Mouse (Mus musculus): ENCODE measurements at regions not wholly inside any gene's neighbourhood (a gene's known extent, or its start where the extent isn't known, plus 50 kb on each side); places are given as distances from the start of the nearest gene placed in this dataset.
"Not testable (repeated sequence)": the region's sequence is repeated elsewhere in the genome, so short reads cannot be mapped to it uniquely, and the experiment has no call there.

DNA sequence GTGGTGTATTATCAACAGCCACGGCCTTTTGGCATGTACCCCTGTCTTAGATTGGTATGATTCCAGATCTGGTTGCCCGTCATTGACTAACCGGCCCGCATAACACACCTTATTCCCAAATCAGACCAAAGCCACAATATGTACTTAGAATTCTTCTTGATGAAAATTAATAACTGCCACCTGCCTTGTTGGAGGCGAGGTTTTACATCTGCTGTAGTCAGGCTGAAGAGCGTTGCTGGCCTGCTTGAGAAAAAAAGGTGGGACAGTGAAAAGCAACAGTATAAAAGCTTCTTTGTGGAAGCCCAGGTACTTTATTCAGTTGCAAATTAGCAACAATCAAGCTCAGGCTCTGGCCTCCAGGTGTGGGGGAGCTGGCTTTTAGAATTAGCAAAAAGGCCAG lies 223.6 kb upstream of the Car8 start:
- DNase-seq: not testable (repeated sequence)

DNA sequence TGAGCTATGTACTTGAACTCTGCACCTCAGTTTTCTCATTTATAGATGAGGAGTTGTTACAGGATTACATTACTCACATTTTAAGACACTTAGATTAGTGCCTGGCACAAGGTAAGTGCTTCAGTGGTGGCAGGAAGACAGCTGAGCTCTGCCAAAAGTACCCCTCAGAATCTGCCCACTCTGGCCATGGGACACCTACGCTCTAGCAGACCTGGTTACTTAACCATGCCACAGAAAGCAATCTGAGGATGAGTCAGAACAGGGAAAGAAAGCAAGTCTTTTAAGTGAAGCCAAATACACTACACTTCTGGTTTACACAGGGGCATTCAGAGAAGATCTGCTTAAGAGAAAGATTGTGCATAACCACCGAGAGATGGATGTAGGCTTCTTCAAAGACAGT lies 215.5 kb upstream of the Car8 start:
- DNase-seq: no peak

DNA sequence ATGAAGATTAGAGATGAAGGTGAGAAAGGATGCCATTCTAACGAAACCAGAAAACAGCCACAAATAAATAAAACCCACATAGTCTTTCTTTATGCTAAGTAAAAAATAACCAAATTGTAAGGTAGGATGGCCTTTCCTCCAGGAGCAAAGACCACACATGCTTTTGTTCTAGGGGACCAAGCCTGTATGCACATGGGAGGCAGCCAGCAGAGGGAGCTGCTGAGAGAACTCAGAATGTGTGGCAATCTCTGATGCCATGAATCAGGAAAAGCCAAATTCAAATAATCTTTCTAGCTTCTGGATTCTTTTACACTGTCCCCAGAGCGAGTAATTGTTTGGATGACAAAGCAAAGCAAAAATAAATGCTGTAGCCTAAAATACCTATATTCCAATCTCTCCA lies 193.6 kb upstream of the Car8 start:
- peak; percentile 29 to 80 for DNase-seq

DNA sequence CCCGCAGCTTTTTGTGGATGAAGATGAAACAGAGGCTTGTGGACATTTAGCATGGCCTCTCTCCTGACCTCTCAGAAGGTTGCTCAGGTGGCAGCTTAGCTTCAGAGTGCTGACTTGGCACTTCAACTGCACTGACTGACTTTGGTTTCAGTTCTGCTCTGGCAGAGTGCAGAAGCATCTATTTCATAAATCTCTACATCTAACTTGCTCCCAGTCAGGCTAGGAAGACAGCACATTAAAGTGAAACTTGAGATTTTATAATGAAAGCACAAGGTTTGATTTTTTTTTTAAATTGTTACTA lies 192.1 kb upstream of the Car8 start:
- DNase-seq: no peak

DNA sequence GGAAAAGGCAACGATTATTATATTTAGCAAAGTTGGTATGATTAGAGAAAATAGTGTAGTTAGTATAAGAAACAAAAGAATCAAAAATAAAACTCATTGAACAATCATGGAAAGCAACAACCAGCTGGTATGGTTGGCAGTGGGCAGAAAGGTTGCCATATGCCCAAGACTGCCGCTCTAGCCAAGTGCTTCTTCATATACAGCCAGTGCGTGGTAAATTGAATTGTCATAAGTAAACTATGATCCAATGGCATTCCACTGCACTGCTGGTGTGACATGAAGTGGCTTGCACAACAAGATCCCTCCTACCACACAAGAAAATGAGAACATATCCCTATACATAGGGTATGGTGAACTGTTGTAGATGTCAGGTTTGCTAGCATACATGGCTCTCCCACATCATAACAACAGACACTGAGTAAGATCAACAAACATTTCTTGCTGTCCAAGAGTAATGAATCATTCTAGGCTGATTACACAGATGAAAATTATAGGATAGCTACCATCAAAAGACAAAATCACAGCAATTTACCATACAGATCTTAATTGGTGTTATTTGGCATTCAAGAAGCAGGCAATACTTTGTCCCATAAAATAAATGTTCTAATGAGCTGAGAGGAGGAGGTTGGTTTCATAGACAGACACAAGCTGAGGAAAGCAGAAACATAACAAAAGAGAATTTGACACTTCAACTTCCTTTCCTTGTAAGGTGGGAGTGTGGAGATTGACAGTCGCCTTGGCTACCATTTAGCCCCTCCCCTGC lies 191.6 kb upstream of the Car8 start:
- DNase-seq: no peak

DNA sequence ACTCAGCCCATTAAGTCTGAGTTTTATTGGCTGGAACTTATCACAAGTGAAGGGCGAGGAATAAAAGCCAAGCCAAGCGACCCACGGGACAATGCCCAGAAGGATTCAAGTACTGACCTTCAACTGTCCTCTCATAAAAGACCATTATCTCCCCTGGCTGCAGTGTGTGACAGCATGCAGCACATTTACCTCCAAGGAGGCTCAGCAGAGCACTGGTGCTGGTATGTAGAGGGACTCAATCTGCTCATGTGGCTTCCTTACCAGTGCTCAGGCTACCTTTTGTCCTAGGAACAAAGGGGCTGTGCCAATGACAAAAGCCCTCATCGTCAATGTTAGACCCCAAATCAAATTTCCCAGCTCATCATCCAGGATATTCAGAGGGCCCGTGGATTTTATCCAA lies 190.9 kb upstream of the Car8 start:
- no peak for DNase-seq

DNA sequence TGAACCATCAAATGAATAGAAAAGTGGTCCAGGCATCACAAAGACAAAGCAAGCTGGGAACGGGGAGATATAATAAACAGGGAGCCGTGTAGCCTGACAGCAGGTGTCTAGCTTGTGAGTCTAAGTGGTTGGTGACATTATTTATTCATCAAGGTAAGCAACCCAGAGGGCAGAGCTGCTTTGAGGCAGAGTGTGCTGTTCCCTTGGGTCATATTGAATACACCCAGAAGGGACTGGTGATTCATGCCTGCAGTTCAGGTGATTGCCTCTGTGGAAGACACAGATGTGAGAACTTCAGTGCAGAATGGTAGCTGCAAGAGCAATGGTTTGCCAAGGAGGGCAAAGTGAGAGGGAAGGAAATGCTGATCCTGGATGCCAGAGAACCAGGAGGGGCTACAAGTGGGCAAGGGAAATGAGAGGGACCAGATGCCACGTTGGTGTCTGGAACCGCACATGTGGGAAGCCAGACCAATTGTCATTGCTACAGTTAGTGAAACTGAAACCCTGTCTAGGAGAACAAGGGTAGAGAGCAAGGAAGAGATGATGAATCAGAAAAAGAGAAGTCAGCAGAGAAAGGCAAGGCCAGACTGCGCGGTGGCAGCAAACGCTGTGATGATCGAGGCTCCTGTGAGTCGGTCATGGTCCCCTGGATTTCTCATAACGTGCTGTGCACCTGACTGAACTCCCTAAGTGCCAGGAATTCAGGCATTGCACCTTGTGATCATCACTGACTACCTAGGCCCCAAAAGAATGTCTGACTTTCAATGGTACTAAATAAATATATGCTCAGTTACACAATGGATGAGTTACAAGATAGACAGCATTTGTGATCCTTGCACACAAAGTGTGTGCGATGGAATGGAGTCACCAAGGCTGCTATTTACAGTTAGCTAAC lies 190.0 kb upstream of the Car8 start:
- DNase-seq: no peak

DNA sequence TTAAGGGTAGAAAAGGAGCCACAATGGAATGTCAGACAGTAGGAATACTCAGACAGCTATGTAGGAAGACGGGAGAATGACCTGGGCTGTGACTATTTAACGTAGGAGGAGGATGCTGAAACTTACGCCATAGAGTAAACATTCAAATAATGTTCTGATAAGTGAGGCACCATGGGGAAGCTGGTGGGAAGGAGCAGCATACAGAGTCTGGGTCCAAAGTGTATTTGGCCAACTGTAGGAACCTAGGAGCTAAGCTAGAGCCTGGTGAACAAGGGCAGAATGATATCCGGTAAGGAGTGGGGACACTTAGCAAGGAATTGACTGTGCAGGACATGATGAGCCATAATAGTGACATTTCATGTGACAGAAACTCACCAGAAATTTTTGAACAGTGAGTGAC lies 189.0 kb upstream of the Car8 start:
- no peak for DNase-seq

DNA sequence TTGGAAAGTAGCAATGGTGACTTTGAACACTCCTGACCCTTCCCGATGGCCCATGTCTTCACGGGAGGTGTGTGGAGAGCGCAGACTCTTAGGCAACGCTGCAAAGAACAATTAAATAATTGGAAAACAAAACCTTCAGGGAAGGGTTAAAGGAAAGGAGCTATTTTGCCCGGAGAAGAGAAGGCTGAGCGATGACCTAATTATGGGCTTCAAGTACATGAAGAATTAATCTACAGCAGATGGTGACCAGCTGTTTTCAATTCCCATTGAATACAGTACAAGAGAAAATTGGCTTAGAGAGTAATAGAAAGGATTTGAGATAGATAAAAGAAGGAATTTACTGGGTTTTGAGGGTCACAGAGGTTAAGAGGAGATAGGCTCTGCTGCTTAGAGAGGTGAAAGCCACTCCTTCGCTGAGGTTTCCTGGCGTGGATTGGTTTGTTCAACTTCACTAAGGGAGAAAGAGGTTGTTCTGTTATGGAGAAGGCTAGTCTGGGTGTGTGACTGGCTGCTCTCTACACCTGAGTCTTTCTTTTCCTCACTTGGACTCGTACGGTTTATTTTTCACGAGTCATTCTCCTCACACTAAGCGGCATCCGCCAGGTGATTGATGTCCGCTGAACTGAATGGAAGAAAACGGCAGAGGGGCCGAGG lies 184.7 kb upstream of the Car8 start:
- DNase-seq: no peak

DNA sequence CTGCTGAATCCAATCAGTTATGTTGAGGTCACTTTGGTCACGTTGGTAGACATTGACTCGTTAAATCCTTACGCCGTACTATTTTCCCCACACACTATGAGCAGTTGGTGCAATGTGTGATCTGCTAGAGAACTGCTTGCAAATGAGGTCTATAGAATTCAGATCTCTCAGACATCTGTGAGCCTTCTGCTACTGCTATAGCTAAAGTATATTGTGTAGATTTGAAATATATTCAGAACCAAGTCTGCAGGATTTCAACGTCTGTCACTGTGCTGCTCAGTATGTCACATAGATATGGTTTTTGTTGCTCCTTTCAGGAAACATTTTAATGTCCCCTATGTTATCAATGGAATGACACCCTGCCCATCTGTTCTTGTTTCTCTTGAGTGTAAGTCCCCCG lies 182.4 kb upstream of the Car8 start:
- DNase-seq: no peak

DNA sequence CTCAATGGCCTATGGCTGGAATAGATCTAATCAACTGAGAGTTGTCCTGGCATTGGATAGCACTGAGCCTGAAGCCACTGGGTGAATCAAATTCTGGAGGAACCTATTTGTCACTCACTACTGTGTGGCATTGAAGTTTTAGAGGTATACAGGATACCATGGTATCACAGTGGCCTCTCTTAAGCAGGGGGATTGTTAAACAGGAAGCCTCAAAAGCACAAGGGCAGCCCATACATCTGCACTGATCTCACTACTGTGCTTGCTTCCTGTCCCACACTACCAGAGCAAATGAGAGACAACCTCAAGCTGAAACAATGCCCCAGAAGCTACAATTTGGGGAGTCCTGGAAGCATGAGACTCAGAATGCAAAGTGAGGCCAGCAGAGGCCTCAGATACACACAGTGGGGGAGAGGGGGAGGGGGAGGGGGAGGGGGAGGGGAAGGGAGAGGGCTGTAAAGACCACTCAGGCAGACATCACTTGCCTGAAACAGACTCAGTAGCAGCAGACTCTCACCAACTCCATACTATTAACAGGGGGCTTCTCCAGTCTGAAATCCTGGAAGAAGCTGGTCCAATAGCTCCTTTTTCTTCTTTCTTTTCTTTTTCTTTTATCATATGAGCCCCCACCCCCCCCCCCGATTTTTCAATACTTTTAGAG lies 179.7 kb upstream of the Car8 start:
- DNase-seq: no peak

DNA sequence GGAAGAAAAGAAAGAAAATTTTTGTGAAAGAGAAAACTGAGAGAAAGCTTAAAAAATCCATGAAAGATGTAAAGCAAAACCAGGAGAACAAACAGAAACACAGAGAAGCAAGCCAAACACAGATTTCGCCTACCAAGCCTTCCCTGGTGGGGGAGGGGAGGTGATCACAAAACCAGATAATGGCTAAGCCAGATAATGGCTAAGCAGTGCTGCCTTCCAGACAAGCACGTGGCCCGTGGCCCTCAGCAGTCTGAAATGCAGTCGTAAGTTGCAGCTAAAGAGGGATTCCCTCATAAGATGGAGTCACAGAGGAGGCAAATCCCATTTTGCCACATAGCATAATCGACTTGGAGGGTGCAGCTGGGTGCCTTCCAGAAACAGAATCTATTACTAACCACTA lies 179.0 kb upstream of the Car8 start:
- no peak for DNase-seq

DNA sequence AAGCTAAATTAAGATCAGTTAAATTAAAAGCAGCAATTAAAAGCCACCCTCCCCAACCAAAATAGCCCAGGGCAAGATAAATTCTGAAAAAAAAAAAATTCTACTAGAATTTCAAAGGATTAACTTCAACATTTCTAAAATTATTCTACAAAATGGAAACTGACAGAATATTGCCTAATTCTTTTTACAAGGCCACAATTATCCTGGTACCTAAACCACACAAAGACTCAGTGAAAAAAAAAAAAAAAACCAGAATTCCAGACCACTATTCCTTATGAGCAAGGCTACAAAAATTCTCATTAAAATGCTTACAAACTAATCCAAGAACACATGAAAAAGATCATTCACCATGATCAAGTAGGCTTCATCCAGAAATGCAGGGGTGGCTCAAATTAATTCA lies 174.5 kb upstream of the Car8 start:
- no peak for DNase-seq

DNA sequence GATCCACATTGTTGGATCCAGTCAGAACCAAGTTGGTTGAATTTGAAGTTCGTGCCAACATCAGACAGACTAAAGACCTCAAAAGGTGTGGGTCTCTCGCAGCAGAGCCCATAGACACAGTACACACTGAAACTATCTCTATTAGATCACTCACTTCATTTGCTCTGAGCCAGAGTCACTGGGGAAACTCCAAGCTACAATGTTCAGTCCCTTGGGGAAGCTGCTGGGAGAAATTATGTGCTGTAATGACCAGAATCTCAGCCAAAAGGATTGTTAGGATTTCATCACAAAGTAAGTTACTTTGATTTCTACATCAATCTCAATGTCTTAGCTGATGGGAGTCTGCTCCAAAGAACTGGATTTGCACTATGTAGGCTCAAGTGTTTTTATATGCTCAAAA lies 161.2 kb upstream of the Car8 start:
- no peak for DNase-seq

DNA sequence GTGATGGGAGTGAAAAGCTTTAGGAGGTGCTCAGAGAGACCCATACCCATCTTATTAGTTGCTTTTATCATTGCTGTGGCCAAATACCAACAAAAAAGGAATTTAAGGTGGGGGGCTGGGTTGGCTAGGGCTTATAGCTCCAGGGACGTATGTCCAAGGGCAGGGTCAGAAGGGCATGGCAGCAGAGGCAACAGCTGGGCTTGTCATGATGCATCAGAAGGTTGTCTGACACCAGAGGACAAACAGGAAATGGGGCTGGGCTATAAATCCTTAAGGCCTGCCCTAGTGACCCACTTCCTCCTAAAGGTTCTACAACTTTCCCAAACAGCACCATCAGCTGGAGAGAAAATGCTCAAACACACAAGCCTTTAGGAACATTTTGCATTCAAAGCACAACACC lies 160.6 kb upstream of the Car8 start:
- DNase-seq: no peak

DNA sequence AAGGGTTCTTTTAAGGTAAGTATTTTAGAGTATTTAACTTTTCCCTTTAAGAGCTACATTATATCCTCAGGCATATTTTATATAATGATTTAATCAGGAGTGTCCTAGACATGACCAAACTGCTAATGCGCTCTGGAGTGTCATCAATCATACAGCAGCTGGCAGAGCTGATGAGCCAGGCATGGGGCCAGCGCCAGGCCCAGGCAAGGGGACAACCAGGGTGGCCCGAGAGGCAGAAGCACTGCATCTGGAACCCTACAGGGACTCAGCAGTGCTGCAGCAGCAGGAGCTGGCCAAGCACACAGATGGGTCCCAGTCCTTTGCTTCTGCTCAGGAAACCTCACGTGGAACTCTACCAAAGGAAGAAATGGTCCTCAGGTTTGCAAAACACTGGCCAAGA lies 160.1 kb upstream of the Car8 start:
- DNase-seq: no peak

DNA sequence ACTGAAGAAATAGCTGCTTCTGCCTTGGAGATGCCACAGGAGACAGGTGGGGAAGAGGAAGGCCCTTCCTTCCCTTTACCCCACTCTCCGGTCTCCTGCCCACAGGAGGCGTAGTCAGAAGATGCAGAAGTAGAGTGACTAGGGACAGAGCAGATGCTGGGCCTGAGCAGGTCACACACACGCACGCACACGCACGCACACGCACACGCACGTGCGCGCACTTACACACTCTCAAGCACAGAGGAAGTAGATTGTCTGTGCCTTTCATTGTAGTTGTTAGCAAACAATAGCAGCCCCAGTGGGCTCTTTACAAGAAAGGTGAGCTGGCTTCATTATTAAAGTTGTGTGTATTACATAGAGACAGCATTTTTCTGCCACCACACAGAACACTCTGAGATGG lies 144.3 kb upstream of the Car8 start:
- no peak for DNase-seq

DNA sequence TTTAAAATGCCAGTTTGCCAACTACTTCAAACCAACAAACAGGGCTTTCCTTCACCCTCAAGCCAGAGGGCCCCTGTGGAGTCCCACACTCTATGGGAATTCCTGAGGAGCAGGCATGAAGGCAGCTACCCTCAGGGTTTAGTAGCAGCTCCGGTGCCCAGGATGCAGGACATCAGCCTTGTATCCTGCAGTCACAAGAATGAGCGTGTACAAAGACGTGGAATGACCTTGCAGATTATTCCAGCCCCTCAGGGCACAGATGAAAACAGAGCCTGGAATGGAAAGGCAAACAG lies 143.2 kb upstream of the Car8 start:
- no peak for DNase-seq

DNA sequence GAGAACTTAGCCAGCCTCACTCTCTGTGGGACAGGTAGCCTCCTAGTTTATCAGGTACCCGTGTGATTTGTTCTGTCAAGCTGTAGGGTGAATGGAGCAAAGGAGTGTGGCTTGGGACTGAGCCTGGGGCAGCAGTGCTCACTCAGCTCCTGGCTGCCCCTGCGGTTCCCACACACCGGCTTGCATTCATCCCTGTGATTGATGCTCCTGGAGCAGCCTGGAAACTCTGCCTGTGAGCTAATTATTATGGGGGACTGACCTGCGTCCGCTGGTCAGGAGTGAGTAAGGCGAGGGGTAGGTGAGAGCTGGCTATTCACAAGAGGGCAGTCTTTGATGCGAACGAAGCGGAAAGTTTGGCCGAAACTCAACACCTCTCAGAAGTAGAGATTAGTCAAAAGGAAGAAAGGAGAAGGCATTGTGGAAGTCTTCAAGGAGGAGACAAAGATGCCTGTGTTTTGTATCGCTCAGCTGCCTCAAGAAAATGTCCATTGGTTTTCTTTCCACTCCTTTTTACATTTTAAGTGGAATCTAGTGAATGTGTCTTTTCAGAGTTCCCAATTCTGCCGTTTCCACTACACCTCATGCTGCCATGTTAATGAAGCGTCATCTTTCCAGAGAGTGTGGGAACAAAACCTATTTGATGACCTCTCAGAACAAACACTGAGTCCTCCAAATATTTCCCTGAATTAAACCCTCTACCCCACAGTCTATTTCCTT lies 142.7 kb upstream of the Car8 start:
- DNase-seq: no peak

DNA sequence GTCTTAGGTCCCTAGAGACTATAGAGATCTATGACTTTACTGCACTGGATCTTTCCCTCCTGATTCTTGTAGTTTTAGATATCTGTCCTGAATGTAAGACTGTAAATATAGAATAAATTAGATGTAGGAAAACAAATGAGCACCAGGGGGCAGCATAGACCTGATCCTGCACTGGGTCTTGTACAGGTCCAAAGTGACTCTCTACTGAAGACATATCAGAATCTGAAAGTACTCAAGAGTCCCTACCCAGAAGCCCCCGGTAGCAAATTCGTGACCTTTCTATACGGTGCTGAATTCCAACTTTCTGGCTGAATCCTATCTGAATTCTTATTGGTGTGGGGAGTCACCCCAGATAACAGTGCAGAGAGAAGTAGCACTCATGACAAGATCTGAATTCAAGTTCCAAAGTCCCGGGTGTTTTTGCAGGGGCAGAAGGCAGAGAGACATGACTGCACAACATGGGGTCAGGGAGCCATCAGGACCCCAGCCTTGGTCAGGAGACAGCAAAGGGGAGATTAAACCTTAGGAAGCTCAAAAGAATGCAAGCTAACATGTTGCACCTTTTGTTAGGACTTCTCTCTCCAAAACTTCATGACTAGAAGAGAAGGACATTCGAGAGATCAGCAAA lies 142.0 kb upstream of the Car8 start:
- DNase-seq: peak; percentile 64 to 70

DNA sequence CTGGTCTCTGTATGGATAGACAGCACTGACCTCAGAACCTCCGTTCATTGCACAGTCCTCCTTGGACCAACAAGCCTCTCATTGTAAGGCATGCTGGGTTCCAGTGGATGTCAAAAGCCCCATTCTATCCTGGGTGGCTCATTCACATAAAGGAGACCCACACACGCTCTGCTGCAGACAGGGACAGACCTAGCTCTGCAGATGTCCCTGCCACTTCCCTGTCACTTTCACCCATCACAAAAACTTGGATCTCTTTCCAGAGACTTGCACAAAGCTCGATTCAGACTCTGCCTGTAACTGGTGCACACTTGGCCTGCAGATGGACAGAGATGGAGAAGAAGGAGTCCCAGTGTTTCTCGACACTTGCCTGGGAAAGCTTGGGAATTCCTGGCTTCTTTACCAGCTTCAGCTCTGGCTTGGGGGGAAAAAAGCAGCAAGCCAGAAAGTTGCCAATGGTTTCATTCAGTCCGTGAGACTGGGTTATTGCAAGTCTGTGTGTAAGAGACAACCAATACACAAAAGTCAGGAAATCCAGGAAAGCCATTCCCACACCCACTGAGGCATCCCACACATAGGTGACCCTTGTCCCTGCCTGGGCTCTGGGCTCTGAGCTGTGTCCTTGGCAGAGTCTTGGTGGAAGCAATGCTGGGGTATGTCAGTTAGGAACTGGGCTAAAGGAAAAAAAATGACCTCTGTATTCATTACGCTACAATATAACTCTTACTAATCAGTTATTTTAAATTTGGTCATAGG lies 136.1 kb upstream of the Car8 start:
- no peak for DNase-seq

DNA sequence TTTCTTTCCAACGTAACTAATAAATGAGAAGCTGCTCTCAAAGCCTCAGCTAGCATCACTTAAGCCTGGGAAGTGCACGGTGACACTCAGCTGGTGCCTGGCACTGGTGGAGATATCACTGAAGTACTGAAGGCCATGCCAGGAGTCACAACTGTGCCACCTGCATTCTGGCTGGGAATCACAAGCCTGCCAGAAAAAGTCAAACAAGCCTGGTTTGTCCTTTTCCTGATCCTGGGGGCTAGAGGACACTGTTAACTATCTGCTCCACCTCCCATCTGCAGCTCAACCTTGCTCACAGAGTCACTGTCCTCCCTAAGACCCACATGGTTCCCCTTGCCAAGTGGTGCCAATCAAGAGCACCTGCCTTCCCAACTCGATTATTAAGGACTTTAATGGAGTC lies 135.2 kb upstream of the Car8 start:
- DNase-seq: no peak

Data from kidney, postnatal 36 days (tissue).